Mouse (Mus musculus): ENCODE data around the gene Kcnk1.

DNA sequence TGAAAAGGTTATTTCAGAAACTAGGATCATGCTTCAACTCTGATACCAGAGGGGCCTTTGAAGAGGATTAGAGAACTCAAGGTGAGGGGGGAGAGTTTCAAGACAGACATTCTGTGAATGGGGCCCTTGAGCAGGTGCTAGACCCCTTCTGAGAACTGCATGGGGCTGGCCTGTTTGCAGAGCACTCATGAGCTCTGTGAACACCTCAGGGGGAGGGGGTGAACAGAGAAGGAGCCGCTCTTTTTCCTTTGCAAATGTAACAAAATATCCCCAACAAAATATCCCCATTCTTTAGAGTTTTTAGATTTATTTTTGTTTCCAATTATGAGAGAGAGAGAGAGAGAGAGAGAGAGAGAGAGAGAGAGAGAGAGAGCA, 37.0 kb upstream of the Kcnk1 start:
- TF ChIP-seq CTCF (IDR thresholded peaks at IDR 0.05; ENCODE audit: low read depth) (no peak), EP300 (optimal IDR thresholded peaks at IDR 0.05) (no peak)
